Mouse (Mus musculus) neural tube, embryonic 15.5 days (tissue): ENCODE measurements around the gene Enpep. TPM values are rescaled to one million over a fixed set of nuclear protein-coding genes. Genes with fewer than 3 reads are reported as not detected.

Source experiments
- ATAC-seq: fragments of 200-750 bp; cut with Nextera tagmentation; 2 replicates; pipeline ENCODE4 v1.8.0; 2017; ENCODE audit warnings: mild to moderate bottlenecking, moderate TSS enrichment, moderate library complexity; ENCODE audit not compliant: low FRiP score
- H3K27ac ChIP-seq: fragments of 300-500 bp; sonication (generic); replicated peaks from 2 replicates; pipeline ENCODE4 v1.5.1; 2015; ENCODE audit warnings: mild to moderate bottlenecking, inconsistent platforms
- H3K27me3 ChIP-seq: fragments of 300-500 bp; sonication (generic); replicated peaks from 2 replicates; pipeline ENCODE4 v1.6.1; 2015; ENCODE audit warnings: inconsistent platforms
- H3K36me3 ChIP-seq: fragments of 300-500 bp; sonication (generic); 2 replicates; pipeline ENCODE4 v1.6.1; 2015; ENCODE audit warnings: inconsistent platforms
- H3K4me1 ChIP-seq: fragments of 300-500 bp; sonication (generic); 2 replicates; pipeline ENCODE4 v1.6.1; 2015; ENCODE audit warnings: inconsistent platforms
- H3K4me2 ChIP-seq: fragments of 300-500 bp; sonication (generic); 2 replicates; pipeline ENCODE4 v1.6.1; 2015; ENCODE audit warnings: inconsistent platforms, mild to moderate bottlenecking, moderate library complexity
- H3K4me3 ChIP-seq: fragments of 300-500 bp; sonication (generic); replicated peaks from 2 replicates; pipeline ENCODE4 v1.5.1; 2015; ENCODE audit warnings: mild to moderate bottlenecking, inconsistent platforms
- H3K9ac ChIP-seq: fragments of 300-500 bp; sonication (generic); replicated peaks from 2 replicates; pipeline ENCODE4 v1.6.1; 2015; ENCODE audit warnings: mild to moderate bottlenecking, inconsistent platforms
- H3K9me3 ChIP-seq: fragments of 300-500 bp; sonication (generic); replicated peaks from 2 replicates; pipeline ENCODE4 v1.6.1; 2016; ENCODE audit warnings: inconsistent platforms
- WGBS: fragments of 180-500 bp; shearing (Covaris S2); methylation state at CpG from one replicate; pipeline ENCODE4 v1.1.7; 2015; ENCODE audit warnings: mixed read lengths; 5-methylcytosine and 5-hydroxymethylcytosine counted together
- polyA plus RNA-seq: library from polyadenylated mRNA; unstranded; fragments of >200 nt; fragmentation: Nextera tagmentation; extraction: Ambion mirVana; gene quantifications from 2 replicates; pipeline ENCODE4 v1.2.1, GENCODE M21; 2015

The Enpep gene
- polyA plus RNA-seq, 1 experiment from 2014 or later = 3.0 TPM

DNA sequence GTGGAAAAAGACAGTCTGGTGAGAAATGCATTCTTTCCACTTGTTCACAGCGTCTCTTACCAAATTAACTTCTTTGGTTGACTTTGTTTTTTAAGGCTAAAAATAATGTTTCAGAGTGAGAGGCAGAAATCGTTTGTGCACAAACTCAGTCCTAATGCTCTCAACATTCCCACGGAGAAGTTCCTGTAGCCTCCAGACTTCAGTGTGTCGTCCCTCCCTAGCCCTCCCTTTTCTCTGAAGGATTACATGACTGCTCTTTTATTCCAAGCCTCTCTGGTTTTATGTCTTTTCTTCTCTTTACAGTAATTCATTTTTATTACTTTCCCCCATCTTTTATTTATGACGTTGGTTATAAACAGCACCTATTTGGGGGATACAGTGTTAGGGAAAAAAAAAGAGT, 22.6 kb downstream of the Enpep start:
- Histone ChIP-seq H3K4me2 (no peak overlapping the region), H3K4me1 (no peaks in the 10 kb centered on the region), H3K9ac (no peak overlapping the region), H3K9me3 (no peaks in the 10 kb centered on the region), H3K4me3 (no peak overlapping the region), H3K27ac (no peak overlapping the region), H3K36me3 (no peaks in the 10 kb centered on the region), H3K27me3 (no peaks in the 10 kb centered on the region)
- no peak for ATAC-seq
- WGBS = 24% methylated on average over 5 of the region's 5 CpGs

DNA sequence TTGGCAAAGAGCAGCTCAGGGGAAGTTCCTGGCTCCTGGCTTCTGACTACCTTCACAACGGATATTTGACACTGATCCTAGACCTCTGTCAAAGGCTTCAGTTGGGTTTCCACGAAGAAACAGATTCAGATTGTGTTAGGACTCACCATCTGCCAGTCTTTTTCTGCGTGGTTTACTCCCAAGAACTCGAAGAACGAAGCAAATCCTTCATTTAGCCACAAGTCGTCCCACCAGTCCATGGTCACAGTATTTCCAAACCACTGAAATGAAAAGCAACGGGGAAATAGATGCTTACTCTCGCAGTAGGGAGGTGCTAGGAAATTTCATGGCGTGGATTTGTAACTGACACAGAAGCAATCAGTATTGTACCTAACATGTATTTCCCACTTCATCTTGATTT, 23.6 kb downstream of the Enpep start:
- Histone ChIP-seq H3K36me3 (no peaks in the 10 kb centered on the region), H3K9ac (no peak overlapping the region), H3K27me3 (no peaks in the 10 kb centered on the region), H3K9me3 (no peaks in the 10 kb centered on the region), H3K4me2 (no peak overlapping the region), H3K27ac (no peak overlapping the region), H3K4me1 (no peaks in the 10 kb centered on the region), H3K4me3 (no peak overlapping the region)
- no peak for ATAC-seq
- WGBS = 73% methylated on average over 9 of the region's 9 CpGs

- Histone ChIP-seq H3K4me1 (no peaks in the 10 kb centered on the region), H3K4me3 (no peak overlapping the region), H3K36me3 (no peaks in the 10 kb centered on the region), H3K4me2 (no peak overlapping the region), H3K27ac (no peak overlapping the region), H3K9ac (no peak overlapping the region), H3K9me3 (no peaks in the 10 kb centered on the region), H3K27me3 (no peaks in the 10 kb centered on the region)
- WGBS = 41% methylated on average over 10 of the region's 10 CpGs
- peak; percentile 85 for ATAC-seq
These were observed 24.3 kb downstream of the Enpep start for GRCm38 (mm10) chr3:129308102-129308752.

DNA sequence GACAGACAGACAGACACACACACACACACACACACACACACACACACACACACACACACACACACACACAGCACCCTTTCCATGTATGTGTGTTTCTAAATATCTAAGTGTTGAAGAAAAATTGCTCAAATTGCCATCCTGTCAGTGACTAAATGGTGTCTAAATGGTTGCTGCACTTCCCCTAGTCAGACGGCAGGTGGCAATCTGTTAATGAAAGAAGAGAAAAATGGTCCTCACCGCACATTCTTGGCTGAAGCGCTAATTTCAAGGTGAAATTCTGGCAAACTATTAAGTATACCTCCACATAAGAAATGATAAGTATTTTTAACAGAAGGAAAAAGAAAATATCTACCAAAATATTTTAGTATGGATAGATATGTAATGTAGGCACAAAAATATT, 28.6 kb downstream of the Enpep start:
- no peaks in the 10 kb centered on the region for H3K9me3 ChIP-seq
- H3K27ac ChIP-seq = no peak overlapping the region
- no peak overlapping the region for H3K4me2 ChIP-seq
- H3K4me1 ChIP-seq = no peaks in the 10 kb centered on the region
- WGBS = 6% methylated on average over 3 of the region's 3 CpGs
- 0 out of 2 replicates have a peak, but pooled peaks have one; percentile 35 for ATAC-seq
- H3K36me3 ChIP-seq = no peaks in the 10 kb centered on the region
- no peak overlapping the region for H3K4me3 ChIP-seq
- H3K9ac ChIP-seq = no peak overlapping the region
- no peaks in the 10 kb centered on the region for H3K27me3 ChIP-seq

GRCm38 (mm10) chr3:129299874-129300273, 32.6 kb downstream of the Enpep start:
- ATAC-seq = peak; percentile 17; the same call in 1 of the 2 replicates
- H3K36me3 ChIP-seq = no peaks in the 10 kb centered on the region
- no peak overlapping the region for H3K4me3 ChIP-seq
- H3K27me3 ChIP-seq = no peaks in the 10 kb centered on the region
- H3K27ac ChIP-seq = no peak overlapping the region
- H3K9ac ChIP-seq = no peak overlapping the region
- H3K9me3 ChIP-seq = no peaks in the 10 kb centered on the region
- WGBS = 77% methylated on average over 1 of the region's 1 CpGs
- H3K4me1 ChIP-seq = no peaks in the 10 kb centered on the region
- H3K4me2 ChIP-seq = no peak overlapping the region

DNA sequence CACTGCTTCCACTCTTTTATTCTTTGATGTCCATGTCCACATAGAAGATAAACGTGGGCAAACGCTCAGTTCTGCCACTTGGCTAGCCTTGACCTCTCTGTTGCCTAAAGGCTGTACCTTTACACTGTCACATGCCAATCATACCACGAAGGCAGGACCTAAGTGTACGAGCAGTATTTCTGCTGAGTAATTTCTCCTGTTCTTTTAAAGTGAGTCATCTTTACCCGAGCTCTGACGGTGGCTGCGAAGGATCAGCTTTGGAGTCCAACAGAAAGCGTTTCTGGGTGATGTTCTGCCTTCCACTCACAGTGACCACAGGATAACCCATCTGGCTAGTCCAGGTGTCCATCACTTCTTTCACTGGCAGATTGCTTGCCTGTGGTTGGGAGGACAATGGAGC, 33.9 kb downstream of the Enpep start:
- Histone ChIP-seq H3K27ac (no peak overlapping the region), H3K9me3 (no peaks in the 10 kb centered on the region), H3K27me3 (no peaks in the 10 kb centered on the region), H3K4me2 (no peak overlapping the region), H3K4me3 (no peak overlapping the region), H3K4me1 (no peaks in the 10 kb centered on the region), H3K9ac (no peak overlapping the region), H3K36me3 (no peaks in the 10 kb centered on the region)
- ATAC-seq = no peak
- WGBS = 88% methylated on average over 8 of the region's 8 CpGs

- WGBS = 80% methylated on average over 5 of the region's 5 CpGs
- Histone ChIP-seq H3K27ac (no peak overlapping the region), H3K4me2 (no peak overlapping the region), H3K36me3 (no peaks in the 10 kb centered on the region), H3K27me3 (no peaks in the 10 kb centered on the region), H3K4me3 (no peak overlapping the region), H3K4me1 (no peaks in the 10 kb centered on the region), H3K9me3 (no peaks in the 10 kb centered on the region), H3K9ac (no peak overlapping the region)
- ATAC-seq = no peak
These were observed 35.5 kb downstream of the Enpep start for GRCm38 (mm10) chr3:129296994-129297393.

GRCm38 (mm10) chr3:129295883-129296282, 36.6 kb downstream of the Enpep start:
- H3K9me3 ChIP-seq = no peaks in the 10 kb centered on the region
- ATAC-seq = no peak
- no peaks in the 10 kb centered on the region for H3K4me1 ChIP-seq
- WGBS = 61% methylated on average over 2 of the region's 2 CpGs
- no peaks in the 10 kb centered on the region for H3K27me3 ChIP-seq
- no peak overlapping the region for H3K4me2 ChIP-seq
- H3K36me3 ChIP-seq = no peaks in the 10 kb centered on the region
- no peak overlapping the region for H3K4me3 ChIP-seq
- no peak overlapping the region for H3K9ac ChIP-seq
- no peak overlapping the region for H3K27ac ChIP-seq

- no peak for ATAC-seq
- H3K9ac ChIP-seq = no peak overlapping the region
- H3K27ac ChIP-seq = no peak overlapping the region
- no peaks in the 10 kb centered on the region for H3K36me3 ChIP-seq
- H3K4me2 ChIP-seq = no peak overlapping the region
- no peaks in the 10 kb centered on the region for H3K4me1 ChIP-seq
- 82% methylated on average over 8 of the region's 8 CpGs for WGBS
- no peaks in the 10 kb centered on the region for H3K9me3 ChIP-seq
- no peak overlapping the region for H3K4me3 ChIP-seq
- no peaks in the 10 kb centered on the region for H3K27me3 ChIP-seq
These were observed 43.0 kb downstream of the Enpep start for GRCm38 (mm10) chr3:129289536-129289935.

DNA sequence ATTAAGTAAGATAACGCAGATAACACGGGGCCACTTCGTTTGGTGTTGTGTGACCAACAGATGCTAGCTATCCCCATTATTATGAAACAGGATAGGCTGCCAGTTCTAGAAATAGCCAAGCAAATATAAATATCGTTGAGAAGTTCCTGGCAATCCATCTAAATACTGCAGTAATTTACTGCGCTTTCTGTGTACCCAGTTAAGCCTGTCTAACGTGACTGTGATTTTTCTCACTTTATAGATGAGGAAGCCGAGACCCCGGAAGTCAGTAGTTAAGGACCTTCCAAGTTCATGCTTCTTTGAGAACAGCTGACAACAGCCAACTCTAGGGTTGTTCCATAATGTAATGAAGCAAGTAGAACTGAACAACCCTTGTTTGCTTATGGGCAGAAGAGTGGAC, 45.4 kb downstream of the Enpep start:
- H3K4me2 ChIP-seq = no peak overlapping the region
- H3K4me3 ChIP-seq = no peak overlapping the region
- no peak for ATAC-seq
- H3K36me3 ChIP-seq = no peaks in the 10 kb centered on the region
- 92% methylated on average over 8 of the region's 8 CpGs for WGBS
- H3K27ac ChIP-seq = no peak overlapping the region
- H3K9ac ChIP-seq = no peak overlapping the region
- H3K9me3 ChIP-seq = no peaks in the 10 kb centered on the region
- H3K27me3 ChIP-seq = no peaks in the 10 kb centered on the region
- no peaks in the 10 kb centered on the region for H3K4me1 ChIP-seq

DNA sequence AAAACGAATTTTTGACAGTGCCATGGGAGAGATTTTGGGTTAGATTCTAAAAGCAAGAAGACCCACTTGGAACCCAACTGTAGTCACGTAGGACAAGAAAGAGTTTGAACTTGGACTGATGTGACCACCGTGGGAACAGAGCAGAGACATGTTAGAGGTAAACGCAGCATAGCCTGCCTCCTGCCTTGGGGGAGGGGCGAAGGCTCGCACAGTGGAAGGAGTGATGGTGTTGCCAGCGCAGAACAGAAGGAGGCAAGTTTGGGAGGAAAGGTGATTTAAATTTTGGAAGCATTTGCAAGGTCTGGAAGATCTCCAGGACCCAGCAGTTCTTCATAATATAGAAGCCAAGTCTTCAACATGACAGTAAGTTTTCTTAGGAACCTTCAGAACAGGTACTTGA, 46.1 kb downstream of the Enpep start:
- Histone ChIP-seq H3K4me3 (no peak overlapping the region), H3K4me2 (no peak overlapping the region), H3K36me3 (no peaks in the 10 kb centered on the region), H3K27me3 (no peaks in the 10 kb centered on the region), H3K27ac (no peak overlapping the region), H3K9me3 (no peaks in the 10 kb centered on the region), H3K9ac (no peak overlapping the region), H3K4me1 (no peaks in the 10 kb centered on the region)
- ATAC-seq = no peak
- WGBS = 78% methylated on average over 7 of the region's 7 CpGs

DNA sequence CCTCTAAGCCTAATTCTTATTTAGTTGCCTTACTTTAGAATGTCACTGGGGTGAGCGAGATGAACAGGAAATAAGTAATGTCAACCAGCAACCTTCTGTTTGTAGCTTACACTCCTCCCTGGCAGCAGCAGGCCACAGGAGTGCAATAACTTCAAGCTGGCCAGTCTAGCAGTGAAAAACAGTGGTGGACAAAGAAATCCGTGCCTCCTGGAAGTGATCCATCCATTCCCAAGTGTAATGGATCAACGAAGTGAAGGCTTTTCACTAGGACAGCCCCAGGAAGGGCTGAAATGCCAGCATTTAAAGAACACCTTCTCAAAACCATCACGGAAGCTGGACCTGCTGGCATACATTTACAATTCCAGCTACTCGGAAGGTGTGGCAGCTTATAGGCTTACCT, 48.2 kb downstream of the Enpep start:
- Histone ChIP-seq H3K9ac (no peak overlapping the region), H3K4me3 (no peak overlapping the region), H3K9me3 (no peaks in the 10 kb centered on the region), H3K4me2 (no peak overlapping the region), H3K4me1 (no peaks in the 10 kb centered on the region), H3K27me3 (no peaks in the 10 kb centered on the region), H3K36me3 (no peaks in the 10 kb centered on the region), H3K27ac (no peak overlapping the region)
- 81% methylated on average over 5 of the region's 5 CpGs for WGBS
- no peak for ATAC-seq

DNA sequence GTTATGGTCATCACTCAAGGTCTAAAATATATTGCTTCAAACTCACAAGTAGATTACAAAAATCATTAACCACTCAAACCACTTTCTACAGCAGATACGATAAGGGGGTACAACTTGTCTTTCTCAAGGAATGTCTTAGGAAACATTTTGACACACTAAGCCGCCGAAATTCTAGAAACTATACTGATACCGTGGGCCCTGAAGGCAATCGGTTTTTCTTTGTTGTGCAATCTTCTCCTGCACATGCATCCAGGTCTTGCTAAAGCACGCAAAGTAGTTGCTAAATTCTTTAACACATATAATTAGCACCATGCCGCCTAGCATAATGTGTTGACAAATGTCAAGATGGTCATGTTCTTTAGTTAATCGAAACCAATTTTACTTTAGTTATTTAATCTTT, 53.1 kb downstream of the Enpep start:
- Histone ChIP-seq H3K9me3 (no peaks in the 10 kb centered on the region), H3K4me3 (no peak overlapping the region), H3K27ac (no peak overlapping the region), H3K36me3 (no peaks in the 10 kb centered on the region), H3K27me3 (no peaks in the 10 kb centered on the region), H3K4me2 (no peak overlapping the region), H3K9ac (no peak overlapping the region), H3K4me1 (no peaks in the 10 kb centered on the region)
- ATAC-seq = no peak
- WGBS = 95% methylated on average over 8 of the region's 8 CpGs
